Mouse (Mus musculus): ENCODE data around the gene Fam196b. TPM values are rescaled to one million over a fixed set of nuclear protein-coding genes. Genes with fewer than 3 reads are reported as not detected.

The Fam196b gene
- total and polyA plus RNA-seq, 3 experiments = 0.13 to 0.38 TPM; not detected in 1

GRCm38 (mm10) chr11:34277047-34277445 lies 37.6 kb upstream of the Fam196b start:
- dilution Hi-C loops (cut with MboI; ENCODE audit: extremely low pct_ligation_motif_present, extremely low pct_unique_long_range_greater_than_20kb, low sequenced_read_pairs) = no loop called here

GRCm38 (mm10) chr11:34284124-34284808 lies 30.4 kb upstream of the Fam196b start:
- Histone ChIP-seq H3K27ac (ENCODE audit: insufficient read depth, low read depth) (no peak overlapping the region), H3K9me3 (replicated peaks; ENCODE audit: low read length) (no peaks in the 10 kb centered on the region), H3K79me2 (replicated peaks; ENCODE audit: control insufficient read depth, extremely low read depth, insufficient read depth, poor library complexity, severe bottlenecking) (no peaks in the 10 kb centered on the region), H3K4me3 (replicated peaks in 1 of 3; ENCODE audit: low read depth in 2 of 3, low read length in 2 of 3, poor library complexity in 1 of 3) (no peak overlapping the region), H3K27me3 (replicated peaks) (no peaks in the 10 kb centered on the region), H3K4me2 (ENCODE audit: insufficient read depth, low read depth, poor library complexity, severe bottlenecking) (no peak overlapping the region), H3K36me3 (replicated peaks in 1 of 2; ENCODE audit: control insufficient read depth in 1 of 2, insufficient read depth in 1 of 2, low read length in 1 of 2) (peaks cover 69 to 86% of the 10 kb centered on the region in 2 experiments), H3K4me1 (ENCODE audit: control insufficient read depth in 1 of 2, insufficient read depth in 2 of 2) (peaks cover 0 to 27% of the 10 kb centered on the region in 2 experiments; a peak in 2 of 4 replicates), H3K9ac (ENCODE audit: insufficient read depth, low read depth) (no peak overlapping the region)
- TF ChIP-seq POLR2A (IDR thresholded peaks at IDR 0.05; ENCODE audit: low read depth, low read length) (no peak), MXI1 (IDR thresholded peaks at IDR 0.05; ENCODE audit: low read depth, low read length) (no peak), USF2 (conservative IDR thresholded peaks at IDR 0.05; ENCODE audit: low read depth, low read length) (no peak), MYC (IDR thresholded peaks at IDR 0.05; ENCODE audit: low read depth, low read length) (no peak), JUN (IDR thresholded peaks at IDR 0.05; ENCODE audit: insufficient read depth, low read depth, low read length) (no peak), ETS1 (conservative IDR thresholded peaks at IDR 0.05; ENCODE audit: low read depth, low read length) (no peak), RCOR1 (conservative IDR thresholded peaks at IDR 0.05; ENCODE audit: low read depth, low read length) (no peak), POLR2AphosphoS2 (IDR thresholded peaks at IDR 0.05; ENCODE audit: low read depth, low read length) (0 out of 2 replicates have a peak, but pooled peaks have one; percentile 50), ELF1 (IDR thresholded peaks at IDR 0.05; ENCODE audit: low read depth, low read length) (no peak)
- dilution Hi-C loops (cut with MboI; ENCODE audit: extremely low pct_ligation_motif_present, extremely low pct_unique_long_range_greater_than_20kb, low sequenced_read_pairs) = no loop called here
- in situ Hi-C loops (cut with MboI; ENCODE audit: low pct_ligation_motif_present, low pct_unique_long_range_greater_than_20kb, low sequenced_read_pairs) = no loop called here
- DNase-seq (ENCODE audit: extremely low read depth) = no peak

More at GRCm38 (mm10) chr11:34277047-34277445, 37.6 kb upstream of the Fam196b start:
- Histone ChIP-seq H3K4me3 (replicated peaks in 1 of 3; ENCODE audit: low read depth in 2 of 3, low read length in 2 of 3, poor library complexity in 1 of 3) (no peak overlapping the region), H3K4me1 (ENCODE audit: control insufficient read depth in 1 of 2, insufficient read depth in 2 of 2) (no peaks in the 10 kb centered on the region), H3K27ac (ENCODE audit: insufficient read depth, low read depth) (no peak overlapping the region), H3K9ac (ENCODE audit: insufficient read depth, low read depth) (no peak overlapping the region), H3K9me3 (replicated peaks; ENCODE audit: low read length) (no peaks in the 10 kb centered on the region), H3K27me3 (replicated peaks) (no peaks in the 10 kb centered on the region), H3K36me3 (replicated peaks in 1 of 2; ENCODE audit: control insufficient read depth in 1 of 2, insufficient read depth in 1 of 2, low read length in 1 of 2) (peaks cover 82 to 96% of the 10 kb centered on the region in 2 experiments), H3K79me2 (replicated peaks; ENCODE audit: control insufficient read depth, extremely low read depth, insufficient read depth, poor library complexity, severe bottlenecking) (no peaks in the 10 kb centered on the region), H3K4me2 (ENCODE audit: insufficient read depth, low read depth, poor library complexity, severe bottlenecking) (no peak overlapping the region)
- in situ Hi-C loops (cut with MboI; ENCODE audit: low pct_ligation_motif_present, low pct_unique_long_range_greater_than_20kb, low sequenced_read_pairs) = no loop called here
- TF ChIP-seq JUN (IDR thresholded peaks at IDR 0.05; ENCODE audit: insufficient read depth, low read depth, low read length) (no peak), SIN3A (IDR thresholded peaks at IDR 0.05; ENCODE audit: low read length) (no peak), USF1 (IDR thresholded peaks at IDR 0.05; ENCODE audit: low read depth, low read length) (no peak), GABPA (IDR thresholded peaks at IDR 0.05; ENCODE audit: insufficient replicate concordance, low read depth, low read length) (no peak), BHLHE40 (IDR thresholded peaks at IDR 0.05; ENCODE audit: low read depth, low read length) (no peak), KAT2A (IDR thresholded peaks at IDR 0.05; ENCODE audit: insufficient replicate concordance, low read length) (no peak), TCF12 (IDR thresholded peaks at IDR 0.05; ENCODE audit: low read depth, low read length) (no peak), NELFE (IDR thresholded peaks at IDR 0.05; ENCODE audit: low read depth, low read length) (no peak), TBP (conservative IDR thresholded peaks at IDR 0.05; ENCODE audit: low read depth, low read length) (no peak), POLR2A (IDR thresholded peaks at IDR 0.05; ENCODE audit: low read depth, low read length) (no peak), JUND (conservative IDR thresholded peaks at IDR 0.05; ENCODE audit: low read depth, low read length) (no peak), IRF4 (IDR thresholded peaks at IDR 0.05; ENCODE audit: low read depth, low read length) (no peak), USF2 (conservative IDR thresholded peaks at IDR 0.05; ENCODE audit: low read depth, low read length) (no peak)
- DNase-seq (ENCODE audit: extremely low read depth) = no peak
